Mouse (Mus musculus): ENCODE measurements around the gene Akip1. TPM values are rescaled to one million over a fixed set of nuclear protein-coding genes. Genes with fewer than 3 reads are reported as not detected.

Gene Akip1
- total and polyA plus RNA-seq, 3 experiments = 5.5 to 26.9 (median 22.1) TPM

Other genes with a start within 250 kb of the Akip1 start
- under 1 TPM; 0.23 to 0.24 TPM for gene Trim66, start 195.6 kb upstream of the Akip1 start, total RNA-seq (2021)
- 0.17 and 0.21 TPM in 2 replicates for gene Trim66, start 195.6 kb upstream of the Akip1 start, polyA plus RNA-seq (2012; rRNA removed)
- 100 to 1,000 TPM; 240 to 258 TPM for gene Rpl27a, start 184.5 kb upstream of the Akip1 start, total RNA-seq (2021)
- 245 and 268 TPM in 2 replicates for gene Rpl27a, start 184.5 kb upstream of the Akip1 start, polyA plus RNA-seq (2012; rRNA removed)
- 10 to 100 TPM; 34.7 to 51.5 TPM for gene St5, start 85 bp upstream of the Akip1 start, total RNA-seq (2021)
- gene St5, start 85 bp upstream of the Akip1 start, polyA plus RNA-seq (2012; rRNA removed) = 18.9 and 19.2 TPM in 2 replicates
- not detected for gene BC051019, start 20.2 kb downstream of the Akip1 start, total RNA-seq (2021)
- gene BC051019, start 20.2 kb downstream of the Akip1 start, polyA plus RNA-seq (2012; rRNA removed) = not detected in 2 replicates
- gene Ascl3, start 28.0 kb downstream of the Akip1 start, total RNA-seq (2021) = not detected
- 0.63 and 1.4 TPM in 2 replicates for gene Ascl3, start 28.0 kb downstream of the Akip1 start, polyA plus RNA-seq (2012; rRNA removed)
- 10 to 100 TPM; 41.5 to 51.5 TPM for gene Tmem9b, start 49.2 kb downstream of the Akip1 start, total RNA-seq (2021)
- gene Tmem9b, start 49.2 kb downstream of the Akip1 start, polyA plus RNA-seq (2012; rRNA removed) = 17.5 and 17.6 TPM in 2 replicates
- gene Nrip3, start 78.3 kb downstream of the Akip1 start, total RNA-seq (2021) = 1 to 10 TPM; 1.1 to 1.4 TPM
- gene Nrip3, start 78.3 kb downstream of the Akip1 start, polyA plus RNA-seq (2012; rRNA removed) = 0.06 and 2.3 TPM in 2 replicates
- under 1 TPM; 0.17 to 0.62 TPM for gene Scube2, start 162.0 kb downstream of the Akip1 start, total RNA-seq (2021)
- 0.10 and 0.22 TPM in 2 replicates for gene Scube2, start 162.0 kb downstream of the Akip1 start, polyA plus RNA-seq (2012; rRNA removed)